Mouse (Mus musculus) lung, postnatal 25 days (tissue): ENCODE data around the gene Mtap.

Source experiments
- DNase-seq: peaks from one replicate; pipeline ENCODE4 v3.0.0; 2022; ENCODE audit warnings: low spot score

Mtap gene

GRCm38 (mm10) chr4:89137542-89138360 is 829 bp downstream of the Mtap start:
- DNase-seq: peak; percentile 60

DNA sequence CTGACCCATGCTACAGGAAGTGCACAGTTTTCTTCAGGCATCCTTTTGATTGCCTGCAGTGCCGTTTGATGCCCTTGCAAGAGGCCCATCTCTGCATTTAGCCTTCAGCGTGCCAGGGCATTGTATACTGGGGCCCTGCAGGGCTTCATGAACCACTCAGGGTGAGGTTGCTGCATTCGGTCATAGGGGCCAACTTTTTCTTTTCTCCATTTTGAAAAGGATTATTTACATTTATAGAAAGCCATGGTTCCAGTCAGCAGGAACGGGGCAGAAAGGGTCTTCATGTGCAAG is 1.4 kb downstream of the Mtap start:
- no peak for DNase-seq

DNA sequence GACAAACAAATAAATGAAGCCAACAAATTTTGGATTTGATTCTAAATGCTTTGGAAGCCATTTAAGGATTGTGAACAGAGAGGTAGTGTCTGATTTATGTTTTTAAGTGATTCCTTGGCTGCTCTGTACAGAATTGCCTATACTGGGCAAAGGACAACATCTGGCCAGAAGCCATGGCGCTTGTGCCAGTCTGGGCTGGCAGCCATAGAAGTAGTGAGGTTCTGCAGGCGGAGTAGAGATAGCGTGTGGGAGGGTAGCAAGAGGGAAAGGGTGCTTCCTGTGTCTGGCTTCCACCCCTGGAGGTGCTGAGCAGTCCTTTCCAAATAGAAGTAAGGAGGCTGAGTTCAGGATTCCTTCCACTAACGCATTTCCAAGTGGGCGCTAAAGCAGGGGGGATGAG is 3.9 kb downstream of the Mtap start:
- DNase-seq: no peak

- peak; percentile 73 for DNase-seq
Measured at GRCm38 (mm10) chr4:89145409-89145808, 8.5 kb downstream of the Mtap start.

GRCm38 (mm10) chr4:89146291-89146690 is 9.4 kb downstream of the Mtap start:
- peak; percentile 38 for DNase-seq

DNA sequence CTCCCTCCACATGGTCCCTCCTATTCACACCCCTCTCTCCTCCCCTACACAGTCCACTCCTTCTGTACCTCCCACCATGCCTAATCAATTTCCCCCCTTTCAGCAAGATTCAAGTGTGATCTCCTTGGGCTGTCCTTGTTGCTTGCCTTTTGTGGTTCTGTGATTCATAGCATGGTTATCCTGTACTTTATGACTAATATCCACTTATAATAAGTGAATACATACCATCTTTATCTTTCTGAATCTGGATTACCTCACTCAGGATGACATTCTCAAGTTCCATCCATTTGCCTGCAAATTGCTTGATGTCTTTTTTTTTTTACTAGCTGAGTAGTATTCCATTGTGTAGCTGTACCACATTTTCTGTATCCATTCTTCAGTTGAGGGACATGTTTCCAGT is 12.3 kb downstream of the Mtap start:
- DNase-seq: no peak

GRCm38 (mm10) chr4:89161389-89161788 is 24.5 kb downstream of the Mtap start:
- no peak for DNase-seq

- no peak for DNase-seq
Measured at GRCm38 (mm10) chr4:89162496-89162895, 25.6 kb downstream of the Mtap start.

DNA sequence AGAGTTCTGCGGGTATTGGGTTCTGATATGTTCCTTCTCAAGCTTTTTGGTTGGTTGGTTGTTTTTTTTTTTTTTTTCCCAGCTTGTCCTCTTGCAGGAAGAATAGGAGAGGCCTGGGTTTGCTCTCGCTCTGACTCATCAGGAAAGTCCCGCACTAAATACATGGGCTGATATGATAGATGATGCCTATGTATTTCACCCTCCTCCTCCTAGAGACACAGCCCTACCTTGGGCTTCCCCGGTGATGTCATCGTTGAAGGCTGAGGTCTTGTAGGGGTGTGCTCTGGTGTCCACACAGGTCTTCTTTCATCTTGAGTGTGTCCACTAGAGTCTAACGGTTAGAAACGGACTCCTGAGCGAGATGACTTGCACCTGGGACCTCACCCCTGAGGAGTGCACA is 26.7 kb downstream of the Mtap start:
- no peak for DNase-seq

DNA sequence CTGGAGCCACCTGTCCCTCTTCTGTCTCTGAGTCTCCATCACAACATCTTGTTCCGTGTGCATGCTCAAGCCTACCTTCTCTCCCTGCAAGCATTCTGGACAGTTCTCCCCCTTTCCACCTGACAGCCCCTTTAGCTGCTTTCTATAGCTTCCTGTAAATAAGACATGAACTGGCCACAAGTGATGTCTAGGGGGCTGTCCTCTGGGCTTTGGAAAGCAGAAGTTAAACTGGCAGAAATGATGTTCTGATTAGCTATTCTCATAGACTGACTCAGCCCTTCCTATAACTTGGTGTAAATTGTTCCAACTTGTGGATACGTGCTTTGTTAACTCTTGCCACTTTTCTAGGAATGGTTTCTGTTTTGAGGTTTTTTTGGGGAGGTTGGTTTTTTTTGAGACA is 27.8 kb downstream of the Mtap start:
- no peak for DNase-seq

- DNase-seq: no peak
Measured at GRCm38 (mm10) chr4:89168877-89169276, 32.0 kb downstream of the Mtap start.

DNA sequence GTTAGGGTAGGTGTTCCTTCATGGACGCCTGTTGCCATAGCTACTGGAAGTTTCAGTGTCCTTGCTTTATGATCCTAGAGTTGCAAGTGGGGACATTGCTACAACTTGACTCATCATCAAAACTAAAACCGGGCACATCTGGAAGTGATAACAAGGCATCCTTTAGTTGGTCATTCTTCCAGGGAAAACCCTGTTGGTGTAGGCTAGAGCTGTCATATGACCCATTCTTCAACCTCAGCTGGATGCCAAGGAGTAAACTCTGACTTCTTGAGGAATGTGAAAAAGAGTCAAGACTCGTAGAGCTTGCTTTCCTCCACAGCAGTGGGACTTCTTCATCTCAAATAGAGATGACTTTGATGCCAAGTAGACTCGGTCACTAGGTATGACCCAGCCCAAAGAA is 32.8 kb downstream of the Mtap start:
- no peak for DNase-seq

DNA sequence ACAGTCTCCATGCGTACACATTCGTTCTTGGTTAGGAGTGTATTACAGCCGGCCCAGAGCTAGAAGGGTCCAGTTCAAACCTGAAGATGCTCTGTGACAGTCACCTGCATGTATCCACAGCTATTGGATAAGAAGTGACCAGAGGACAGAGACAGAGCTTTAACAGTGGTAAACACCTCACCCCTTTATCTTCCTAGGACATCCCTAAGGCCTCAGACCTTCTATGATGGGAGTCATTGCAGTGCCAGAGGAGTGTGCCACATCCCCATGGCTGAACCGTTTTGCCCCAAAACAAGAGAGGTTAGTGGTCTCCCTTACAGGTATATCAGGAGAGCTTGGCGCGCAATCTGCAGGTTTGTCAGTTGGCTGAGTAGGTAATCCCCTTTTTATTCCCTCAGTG is 34.0 kb downstream of the Mtap start:
- no peak for DNase-seq

DNA sequence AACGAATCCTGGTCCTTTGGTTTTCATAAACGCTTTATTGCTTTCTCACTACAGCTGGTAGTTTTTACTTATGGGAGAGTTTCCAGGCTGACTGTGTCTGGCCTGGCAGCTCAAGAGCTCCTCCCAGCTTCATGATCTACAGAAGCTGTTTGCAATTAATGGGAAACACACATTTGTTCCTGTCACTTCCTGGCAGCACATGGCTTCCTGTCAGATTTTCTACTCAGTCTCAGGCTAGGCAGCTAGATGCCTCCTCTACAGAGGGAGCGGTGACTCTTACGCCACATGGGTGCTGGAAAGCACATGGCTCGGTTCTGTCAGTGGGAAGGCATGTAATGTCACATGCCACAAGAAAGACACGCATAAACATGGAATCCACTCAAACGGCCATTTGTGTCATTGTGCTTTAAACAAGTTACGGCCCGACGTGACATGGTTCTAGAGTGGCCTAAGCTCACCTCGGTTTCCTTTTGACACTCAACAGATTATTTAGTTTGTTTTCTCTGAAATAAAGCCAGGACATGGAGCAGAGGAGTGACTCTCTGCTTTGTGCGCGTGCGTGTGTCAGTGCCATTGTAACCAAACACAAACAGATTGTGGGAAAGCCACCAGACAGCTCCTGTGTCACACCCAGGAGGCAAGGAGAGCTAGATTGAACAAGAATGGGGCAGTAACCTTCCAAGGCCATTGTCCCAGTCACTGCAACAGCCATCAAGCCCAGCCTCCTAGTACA is 36.1 kb downstream of the Mtap start:
- no peak for DNase-seq

GRCm38 (mm10) chr4:89177514-89178307 is 40.8 kb downstream of the Mtap start:
- DNase-seq: no peak

- no peak for DNase-seq
Measured at GRCm38 (mm10) chr4:89180121-89180520, 43.2 kb downstream of the Mtap start.

DNA sequence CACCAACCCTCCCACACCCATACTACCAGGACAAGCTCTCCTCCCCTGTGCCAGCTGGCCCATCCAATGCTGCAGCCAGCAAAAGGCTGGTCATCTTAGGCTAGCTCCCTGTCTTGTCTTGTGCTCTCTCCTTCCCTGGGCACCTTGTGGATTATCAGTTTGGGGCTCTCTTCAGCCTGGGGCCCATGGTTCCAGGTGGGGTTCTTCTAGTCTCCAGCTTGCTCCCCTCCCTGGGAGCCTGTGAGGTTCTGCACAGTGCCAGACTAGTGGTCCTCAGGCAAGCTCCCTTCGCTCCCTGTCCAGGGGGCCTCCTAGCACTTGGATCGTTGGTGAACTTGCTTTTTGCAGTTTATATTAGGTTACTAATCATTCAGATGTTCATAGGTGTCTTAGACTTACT is 44.7 kb downstream of the Mtap start:
- no peak for DNase-seq

DNA sequence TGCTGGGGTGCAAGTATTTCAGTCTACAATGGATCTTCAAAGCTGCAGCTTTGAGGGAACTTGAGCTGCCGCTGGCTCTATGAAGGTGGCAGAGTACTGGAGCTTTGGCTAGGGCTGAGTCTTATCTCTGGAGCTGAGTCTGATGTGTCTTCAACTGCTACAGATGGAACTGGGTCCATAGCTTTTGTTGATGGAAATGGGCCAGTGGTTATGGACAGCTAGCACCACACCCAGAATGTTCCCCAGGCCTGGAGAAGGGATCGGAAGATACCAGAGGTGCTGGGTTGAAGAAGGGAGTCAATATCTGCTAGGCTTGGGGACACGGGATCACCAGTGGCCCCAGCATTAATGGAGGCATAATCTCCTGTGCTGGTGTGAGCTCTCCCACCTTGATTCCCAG is 45.6 kb downstream of the Mtap start:
- no peak for DNase-seq

DNA sequence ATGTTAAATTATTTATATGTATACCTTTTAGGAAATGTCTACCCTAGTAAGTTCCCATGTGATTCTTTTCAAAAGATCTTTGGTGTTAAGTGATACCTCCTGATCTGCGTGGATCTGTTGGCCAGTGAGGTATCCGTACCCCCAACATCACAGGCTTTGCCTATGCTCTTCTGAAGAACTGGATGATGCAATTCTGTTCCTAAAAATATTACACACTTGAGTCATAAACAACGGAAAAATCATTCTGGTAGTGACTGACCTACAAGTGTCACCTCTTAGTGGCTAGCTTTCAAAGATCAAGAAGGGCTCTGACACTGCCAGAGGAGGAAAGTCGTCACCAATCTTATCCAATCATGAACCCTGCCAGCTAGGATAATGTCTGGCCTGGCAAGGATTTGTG is 58.6 kb downstream of the Mtap start:
- no peak for DNase-seq

DNA sequence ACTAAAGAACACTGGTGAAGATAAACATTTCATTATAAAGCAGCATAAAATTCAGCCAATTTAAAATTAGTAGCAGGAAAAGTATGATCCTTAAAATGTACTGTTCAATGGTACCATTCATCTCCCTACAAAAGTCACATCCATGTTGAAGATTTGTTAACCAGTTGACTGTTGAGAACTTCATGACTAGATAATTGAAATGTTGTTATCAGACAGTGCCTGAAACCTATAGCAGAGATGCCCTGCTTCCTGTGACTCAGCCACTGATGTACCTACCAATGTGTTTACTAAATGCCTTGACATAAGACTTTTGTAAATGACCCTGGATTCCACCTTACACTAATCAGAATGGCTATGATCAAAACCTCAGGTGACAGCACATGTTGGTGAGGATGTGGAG is 60.2 kb downstream of the Mtap start:
- DNase-seq: no peak

DNA sequence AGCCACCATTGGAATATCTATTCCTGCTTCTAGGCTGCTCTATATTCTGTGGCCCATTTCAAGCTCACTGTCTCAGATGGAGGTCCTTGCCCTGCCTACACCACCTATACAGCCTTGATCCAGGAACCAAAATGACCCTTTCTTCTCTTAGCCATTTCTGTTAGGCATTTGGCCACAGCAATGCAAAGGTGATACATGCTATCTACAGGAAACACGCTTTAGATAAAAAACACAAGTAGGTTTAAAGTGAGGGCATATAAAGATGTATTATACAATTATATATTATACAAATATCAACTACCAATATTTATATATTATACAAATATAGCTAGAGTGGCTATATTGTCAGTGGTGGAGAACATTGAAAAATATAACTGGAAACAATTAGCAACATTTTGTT is 63.9 kb downstream of the Mtap start:
- no peak for DNase-seq

GRCm38 (mm10) chr4:89209310-89209709 is 72.4 kb downstream of the Mtap start:
- no peak for DNase-seq

DNA sequence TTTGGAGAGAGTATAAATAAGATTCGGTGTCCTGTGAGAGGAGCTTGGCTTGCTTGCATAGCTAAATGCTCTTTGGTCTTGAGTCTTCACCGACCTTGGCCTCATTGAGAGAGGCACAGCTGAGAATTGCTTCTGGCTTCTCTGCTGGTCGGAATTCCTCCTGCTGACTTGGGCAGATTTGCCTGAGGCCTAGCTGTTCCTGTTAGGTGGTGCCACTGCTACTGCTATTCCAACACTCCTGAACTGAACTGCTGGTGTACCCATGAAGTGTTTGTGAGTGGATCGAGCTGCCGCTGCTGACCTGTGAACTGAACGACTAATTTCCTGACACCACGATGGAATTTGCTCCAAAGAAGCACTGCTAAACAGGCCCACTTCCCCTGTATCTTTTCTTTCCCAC is 73.4 kb downstream of the Mtap start:
- no peak for DNase-seq
